In the genomic region with DNA sequence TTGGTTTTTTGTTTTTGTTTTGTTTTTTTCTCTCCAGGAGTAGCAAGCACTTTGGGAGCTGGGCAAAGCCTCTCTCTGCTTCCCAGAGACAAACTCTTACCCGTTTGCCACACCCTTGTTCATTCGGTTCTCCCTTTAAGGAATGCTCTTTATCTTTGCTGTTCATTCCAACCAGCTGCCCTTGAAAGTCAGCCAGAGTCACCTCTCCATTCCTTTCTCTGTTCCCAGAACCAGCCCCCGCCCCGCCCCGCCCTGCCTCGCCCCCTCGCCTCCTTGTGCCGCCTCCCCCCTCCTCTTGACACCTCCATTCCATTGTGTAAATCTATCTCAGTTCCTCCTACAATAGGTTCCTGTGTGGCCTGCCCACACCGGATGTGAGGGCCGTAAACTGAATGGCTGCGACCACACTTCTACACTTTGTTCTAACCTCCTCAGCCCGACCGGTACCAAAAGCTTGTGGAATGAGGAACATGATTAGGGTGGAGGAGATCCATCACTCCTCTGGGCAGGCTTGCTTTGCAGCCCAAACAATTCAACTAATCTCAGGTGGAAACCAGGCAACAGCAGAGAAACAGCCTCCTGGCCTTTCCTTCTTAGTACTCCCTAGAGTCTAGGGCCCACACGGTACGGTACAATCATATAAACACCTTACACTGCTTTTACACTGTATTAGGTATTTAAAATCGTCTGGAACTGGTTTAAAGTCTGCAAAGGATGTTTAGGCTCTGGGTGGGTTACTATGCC, we compare ENCODE assay signal across 9 mouse cellular contexts. TPM values are rescaled to one million over a fixed set of nuclear protein-coding genes. Genes with fewer than 3 reads are reported as not detected.
A peak's percentile ranks its signal among the peaks of the same experiment; 100 is the strongest.
DNase-seq lines count a peak whose midpoint lies in the region; ATAC-seq and TF ChIP-seq lines count a peak whose summit lies in the region.
"Had no signal": no experiment of that assay in that cellular context is flagged by ENCODE, and none has a peak within 500 bp of the region (broad histone marks: within the 10 kb centered on the region; RNA-seq: fewer than 3 reads in every experiment).

No protein-coding gene starts in this region.

- peak overlapping the region; percentile 67; the same call in 1 of the 2 replicates for H3K27ac ChIP-seq in intestine, embryonic 15.5 days
- H3K27ac ChIP-seq in hindbrain, embryonic 13.5 days: no peak overlapping the region
- H3K27ac ChIP-seq in midbrain, postnatal 0 days (ENCODE audit: low read depth, low read length): no peak overlapping the region
- H3K27ac ChIP-seq: embryonic facial prominence, embryonic 15.5 days had no signal

- ATAC-seq in intestine, embryonic 15.5 days: peak; percentile 81
- no peak for ATAC-seq in hindbrain, embryonic 13.5 days (ENCODE audit: low FRiP score)
- no peak for ATAC-seq in midbrain, postnatal 0 days (ENCODE audit: low FRiP score)

- no peaks in the 10 kb centered on the region for H3K36me3 ChIP-seq in intestine, embryonic 15.5 days
- no peaks in the 10 kb centered on the region for H3K36me3 ChIP-seq in hindbrain, embryonic 13.5 days
- no peaks in the 10 kb centered on the region for H3K36me3 ChIP-seq in midbrain, postnatal 0 days (ENCODE audit: insufficient read depth, low read length)
- H3K36me3 ChIP-seq: embryonic facial prominence, embryonic 15.5 days had no signal

- no peak overlapping the region for H3K9ac ChIP-seq in intestine, embryonic 15.5 days
- H3K9ac ChIP-seq in hindbrain, embryonic 13.5 days: no peak overlapping the region
- no peak overlapping the region for H3K9ac ChIP-seq in midbrain, postnatal 0 days (replicated peaks; ENCODE audit: low read length, poor library complexity, severe bottlenecking)
- H3K9ac ChIP-seq: embryonic facial prominence, embryonic 15.5 days had no signal

- TF ChIP-seq CTCF in midbrain, postnatal 0 days (IDR thresholded peaks at IDR 0.05): no peak

- WGBS in intestine, embryonic 15.5 days: 11% methylated on average over 16 of the region's 16 CpGs
- WGBS in hindbrain, embryonic 13.5 days: 21% methylated on average over 16 of the region's 16 CpGs
- WGBS in midbrain, postnatal 0 days: 45% methylated on average over 14 of the region's 16 CpGs

- DNase-seq in CD4-positive helper T cell, adult 2 months (ENCODE audit: low read depth, low spot score): peak; percentile 34
- peak; percentile 99 for DNase-seq in R1 (ENCODE audit: low read depth, low spot score)
- peak; percentile 49 for DNase-seq in lung, postnatal 14 days
- no peak for DNase-seq in gastrocnemius, postnatal 10 days
- no peak for DNase-seq in layer of hippocampus, postnatal 36 days
- no peak for DNase-seq in midbrain, postnatal 0 days (ENCODE audit: low spot score)

- H3K27me3 ChIP-seq in intestine, embryonic 15.5 days (replicated peaks): no peaks in the 10 kb centered on the region
- no peaks in the 10 kb centered on the region for H3K27me3 ChIP-seq in hindbrain, embryonic 13.5 days
- no peaks in the 10 kb centered on the region for H3K27me3 ChIP-seq in midbrain, postnatal 0 days (ENCODE audit: insufficient read depth, low read length)
- H3K27me3 ChIP-seq: embryonic facial prominence, embryonic 15.5 days had no signal

- H3K4me1 ChIP-seq in intestine, embryonic 15.5 days (replicated peaks): peaks cover 10% of the 10 kb centered on the region; the same call in 1 of the 2 replicates
- H3K4me1 ChIP-seq in hindbrain, embryonic 13.5 days (replicated peaks): 0 out of 2 replicates have a peak, but pooled peaks cover 3% of the 10 kb centered on the region
- H3K4me1 ChIP-seq in midbrain, postnatal 0 days (ENCODE audit: insufficient read depth, low read length): no peaks in the 10 kb centered on the region

- H3K4me2 ChIP-seq in intestine, embryonic 15.5 days (replicated peaks): no peak overlapping the region; the same call in 1 of the 2 replicates
- H3K4me2 ChIP-seq in hindbrain, embryonic 13.5 days: no peak overlapping the region
- no peak overlapping the region for H3K4me2 ChIP-seq in midbrain, postnatal 0 days (ENCODE audit: low read depth, low read length, poor library complexity, severe bottlenecking)
- H3K4me2 ChIP-seq: embryonic facial prominence, embryonic 15.5 days had no signal

- no peaks in the 10 kb centered on the region for H3K9me3 ChIP-seq in intestine, embryonic 15.5 days
- no peaks in the 10 kb centered on the region for H3K9me3 ChIP-seq in hindbrain, embryonic 13.5 days
- H3K9me3 ChIP-seq in midbrain, postnatal 0 days (ENCODE audit: low read length): no peaks in the 10 kb centered on the region
- H3K9me3 ChIP-seq: embryonic facial prominence, embryonic 15.5 days had no signal

- H3K4me3 ChIP-seq in intestine, embryonic 15.5 days (replicated peaks): no peak overlapping the region
- H3K4me3 ChIP-seq in hindbrain, embryonic 13.5 days: no peak overlapping the region
- H3K4me3 ChIP-seq in midbrain, postnatal 0 days (ENCODE audit: low read depth, low read length): no peak overlapping the region
- H3K4me3 ChIP-seq: embryonic facial prominence, embryonic 15.5 days had no signal

RNA-seq across cellular contexts. Expression of a gene that starts 9.5 kb away (rescaled TPM):
- polyA plus RNA-seq in intestine, embryonic 15.5 days (2015; fragmentation: Nextera tagmentation; extraction: Ambion mirVana): 12.2 and 12.4 TPM in 2 replicates
- 1 to 10 TPM; 4.5 to 5.1 TPM for total RNA-seq in gastrocnemius, postnatal 10 days (2021)
- 10 to 100 TPM; 16.7 to 17.7 TPM for total RNA-seq in layer of hippocampus, postnatal 36 days (2021)
- polyA plus RNA-seq in hindbrain, embryonic 13.5 days (2015; fragmentation: Nextera tagmentation; extraction: Ambion mirVana): 4.5 and 6.4 TPM in 2 replicates
- total RNA-seq in midbrain, postnatal 0 days (2014; rRNA removed): 6.4 and 10.2 TPM in 2 replicates
- 2.4 and 2.9 TPM in 2 replicates for polyA plus RNA-seq in midbrain, postnatal 0 days (2015; fragmentation: Nextera tagmentation; extraction: Ambion mirVana)

Comparison
In these comparisons a context has a peak if more than half of its experiments do, and no peak if none do; other contexts are left out.
1. DNase-seq: peak in CD4-positive helper T cell, adult 2 months (single experiment), R1 (single experiment) and lung, postnatal 14 days (single experiment); none in gastrocnemius, postnatal 10 days (single experiment), layer of hippocampus, postnatal 36 days (0 of 2) and midbrain, postnatal 0 days (single experiment).